Mouse (Mus musculus): Measurements from ENCODE around the gene Cacna1c.

- TF ChIP-seq POLR2A (IDR thresholded peaks at IDR 0.05; ENCODE audit: insufficient read length, low read depth) (no peak), USF1 (IDR thresholded peaks at IDR 0.05; ENCODE audit: low read depth) (no peak), E2F4 (IDR thresholded peaks at IDR 0.05; ENCODE audit: insufficient read depth) (no peak), MYOG (IDR thresholded peaks at IDR 0.05; ENCODE audit: control insufficient read depth in 1 of 3, insufficient read depth in 1 of 3, insufficient read length in 2 of 3, low read depth in 2 of 3) (no peak)
Measured at GRCm38 (mm10) chr6:119110369-119110768, 85.8 kb downstream of the Cacna1c start.

All from myocyte (in vitro differentiated cells).